Mouse (Mus musculus): ENCODE data around the gene Hnrnpf.
"Not testable (repeated sequence)": the region's sequence is repeated elsewhere in the genome, so short reads cannot be mapped to it uniquely, and the experiment has no call there.

Hnrnpf gene

DNA sequence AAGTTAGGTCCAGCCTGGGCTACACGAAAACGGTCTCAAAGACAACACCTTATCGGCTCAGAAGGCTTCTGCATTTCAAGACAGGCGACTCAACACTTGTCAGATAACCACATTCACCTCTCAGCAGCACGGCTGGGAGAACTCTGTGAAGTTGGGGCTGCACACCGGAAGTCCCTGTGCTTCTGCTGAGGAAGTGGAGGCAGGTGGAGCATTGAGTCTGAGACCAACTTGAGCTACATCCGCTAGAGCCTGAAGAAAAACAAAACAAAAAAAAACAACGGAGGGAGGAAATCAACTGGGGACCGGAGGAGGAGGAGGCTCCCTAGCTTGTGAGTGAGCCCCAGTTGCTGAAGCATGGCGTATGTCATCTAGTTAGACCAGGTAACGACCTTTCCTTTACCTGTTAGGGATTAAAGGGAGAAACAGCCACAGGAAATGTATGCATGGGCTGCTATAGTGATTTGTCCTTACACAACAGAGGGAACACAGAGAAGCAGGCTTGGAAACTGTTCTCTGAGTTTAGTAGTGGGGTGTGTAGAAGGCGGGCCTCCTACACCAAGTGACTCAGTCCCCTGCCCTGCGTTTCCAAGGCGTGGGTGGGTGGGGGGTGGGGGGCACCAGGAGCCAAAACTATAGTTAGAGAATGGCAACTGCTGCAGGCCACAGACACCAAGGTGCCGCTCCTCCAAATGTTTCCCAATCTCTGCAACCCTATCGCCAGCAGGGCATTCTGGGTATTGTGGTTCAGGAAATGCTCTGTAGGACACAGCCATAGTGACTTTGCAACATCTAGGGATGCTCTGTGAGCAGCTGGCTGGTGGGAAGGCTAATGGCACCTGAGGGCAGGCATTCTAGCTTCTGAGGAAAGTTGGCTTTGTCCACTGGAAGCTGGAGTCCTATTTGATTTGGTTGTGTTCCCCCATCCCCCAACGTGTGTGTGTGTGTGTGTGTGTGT is at the start of gene Hnrnpf:
Gene Hnrnpf, plus strand, starts transcription at position 199 of the 955 bp plus-strand sequence.
- DNase-seq (ENCODE audit: low spot score in 2 of 2): peak in 1 of 2 experiments; percentile 70

DNA sequence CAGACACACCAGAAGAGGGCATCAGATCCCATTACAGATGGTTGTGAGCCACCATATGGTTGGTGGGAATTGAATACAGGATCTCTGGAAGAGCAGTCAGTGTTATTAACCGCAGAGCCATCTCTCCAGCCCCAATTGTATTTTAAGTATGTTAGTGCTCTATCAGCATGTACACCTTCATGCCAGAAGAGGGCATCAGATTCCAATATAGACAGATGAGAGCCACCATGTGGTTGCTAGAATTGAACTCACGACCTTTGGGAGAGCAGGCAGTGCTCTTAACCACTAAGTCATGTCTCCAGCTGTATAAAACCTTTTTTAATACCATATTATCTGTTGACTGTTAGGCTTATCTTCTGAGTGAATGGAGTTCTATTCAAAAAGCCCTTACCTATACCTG is 48.4 kb upstream of the Hnrnpf start:
- DNase-seq (ENCODE audit: low spot score in 2 of 2): no peak

DNA sequence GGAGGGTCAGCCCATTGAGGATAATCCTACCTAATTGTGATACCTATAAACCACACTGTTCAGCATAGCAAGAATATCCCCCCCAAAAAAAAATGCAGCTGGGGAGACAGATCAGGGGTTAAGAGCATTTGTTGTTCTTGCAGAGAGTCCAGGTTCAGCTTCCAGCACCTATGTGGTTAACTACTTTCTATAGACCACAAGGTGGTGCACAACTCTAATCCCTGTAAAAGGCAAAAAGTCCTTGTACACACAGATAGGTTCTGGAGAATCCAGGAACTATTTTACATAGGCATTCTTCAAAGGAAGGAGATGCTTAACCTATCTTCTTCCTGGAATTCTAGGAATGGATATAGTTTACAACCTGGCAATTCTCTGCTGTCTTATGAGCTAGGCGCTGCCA is 42.1 kb upstream of the Hnrnpf start:
- DNase-seq (ENCODE audit: low spot score in 2 of 2): no peak

DNA sequence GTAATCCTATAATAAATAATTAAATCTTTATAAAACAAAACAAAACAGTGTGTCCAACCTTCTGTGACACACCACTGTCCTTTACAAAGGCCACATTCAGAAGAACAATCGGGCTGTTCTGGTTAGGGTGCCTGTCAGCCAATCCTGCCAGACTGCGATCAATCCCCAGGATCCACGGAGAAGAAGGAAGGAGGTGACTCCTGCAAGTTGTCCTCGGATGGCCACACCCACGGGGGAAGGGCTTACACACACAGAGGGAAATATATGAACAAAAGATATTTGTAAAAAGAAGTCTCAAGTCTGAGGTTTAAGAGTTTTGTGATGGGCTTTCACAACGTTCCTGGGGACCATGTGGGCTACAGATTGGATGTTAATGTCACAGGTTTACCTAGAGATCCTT is 38.3 kb upstream of the Hnrnpf start, which contains the start of gene Zfp239:
Gene Zfp239, plus strand, starts transcription at position 253 of the 400 bp plus-strand sequence.
- DNase-seq (ENCODE audit: low spot score in 2 of 2): peak in 1 of 2 experiments; percentile 16

DNA sequence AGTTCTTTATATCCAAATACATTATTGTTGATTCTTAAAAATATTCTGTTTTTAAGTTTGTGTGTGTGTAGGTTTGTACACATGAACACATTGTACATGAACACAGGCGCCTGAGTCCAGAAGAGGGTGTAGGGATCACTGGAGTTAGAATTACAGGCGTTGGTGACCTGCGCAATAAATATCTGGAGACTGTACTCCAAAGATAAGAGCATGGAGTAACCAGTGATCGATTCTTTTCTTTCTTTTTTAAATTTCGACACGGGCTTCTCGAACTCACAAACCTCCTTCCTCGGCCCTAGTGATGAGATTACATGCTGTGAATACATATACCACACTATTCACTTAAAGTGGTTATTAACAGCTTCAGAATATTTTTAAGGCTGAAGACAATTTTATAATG is 37.7 kb upstream of the Hnrnpf start:
- no peak for DNase-seq (ENCODE audit: low spot score in 2 of 2)

DNA sequence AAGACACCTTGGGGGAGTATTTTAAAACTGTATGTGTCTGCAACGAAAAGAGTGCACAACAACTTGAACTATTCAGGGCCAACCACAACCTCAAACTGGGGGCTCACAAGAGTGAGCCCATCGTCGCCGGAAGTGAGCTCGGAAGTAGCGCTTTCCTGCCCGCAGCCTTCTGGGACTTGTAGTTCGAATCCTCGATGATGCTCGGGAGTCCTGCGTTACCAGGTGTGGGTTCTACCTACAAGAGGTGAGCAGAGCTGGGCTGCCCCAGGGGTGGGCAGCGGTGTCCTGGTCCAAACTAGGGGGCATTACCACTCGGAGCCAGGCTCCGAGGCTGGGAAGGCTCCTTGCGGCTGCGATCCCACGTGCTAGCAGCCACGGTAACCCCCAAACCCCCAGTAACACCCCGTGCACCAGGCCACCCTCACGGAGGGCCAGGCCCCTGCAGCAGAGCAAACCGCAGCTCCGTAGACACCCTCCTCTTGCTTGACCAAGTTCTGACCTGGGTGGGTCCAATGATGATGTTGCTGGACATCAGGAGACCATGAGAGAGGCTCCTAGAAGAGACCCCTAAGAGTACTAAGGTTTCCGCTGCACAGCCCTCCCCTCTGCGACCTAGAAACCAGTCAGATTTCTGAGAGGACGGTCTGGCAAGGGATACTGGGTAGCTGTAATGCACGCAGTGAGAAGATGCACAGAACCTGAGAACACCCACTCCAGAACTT is 37.1 kb upstream of the Hnrnpf start:
- peak; percentile 34 to 80 for DNase-seq (ENCODE audit: low spot score in 2 of 2)

DNA sequence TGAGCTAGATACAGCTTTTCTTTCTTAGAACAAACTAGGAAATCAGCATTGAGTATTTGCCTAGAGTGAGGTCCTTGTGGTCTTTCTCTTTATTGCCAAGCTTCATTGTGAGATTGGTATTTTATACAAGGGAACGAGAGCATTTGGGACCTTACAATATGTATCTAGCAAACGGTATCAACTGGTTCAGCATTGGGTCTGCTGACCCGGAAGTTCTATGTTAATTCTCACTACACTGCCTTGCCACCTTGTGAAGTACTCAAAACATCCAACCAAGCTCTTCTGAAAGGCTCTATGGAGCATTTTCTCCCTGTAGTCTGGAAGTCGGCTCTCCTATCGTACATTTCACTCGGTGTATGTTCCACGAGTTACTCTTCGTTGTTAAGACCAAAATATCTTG is 36.4 kb upstream of the Hnrnpf start:
- no peak for DNase-seq (ENCODE audit: low spot score in 2 of 2)

DNA sequence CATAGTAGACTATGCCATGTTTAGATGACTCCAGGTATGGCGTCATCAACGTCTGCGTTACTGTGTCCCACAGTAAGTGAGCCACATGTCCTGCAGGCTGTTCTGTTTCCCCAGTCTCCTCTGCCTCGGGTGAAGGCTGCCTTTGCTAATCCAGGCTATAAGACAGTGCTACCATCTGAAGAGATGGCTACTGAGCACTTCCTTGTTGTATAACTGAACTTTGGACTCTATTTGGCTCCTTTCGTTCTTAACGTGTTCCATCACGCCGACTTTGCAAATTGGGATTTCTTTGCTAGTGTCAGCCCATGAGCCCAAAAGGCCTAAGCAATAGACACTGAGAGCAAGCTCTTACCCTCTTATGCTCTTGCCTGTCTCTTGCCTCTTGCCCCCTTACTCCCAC is 31.9 kb upstream of the Hnrnpf start:
- DNase-seq (ENCODE audit: low spot score in 2 of 2): no peak

DNA sequence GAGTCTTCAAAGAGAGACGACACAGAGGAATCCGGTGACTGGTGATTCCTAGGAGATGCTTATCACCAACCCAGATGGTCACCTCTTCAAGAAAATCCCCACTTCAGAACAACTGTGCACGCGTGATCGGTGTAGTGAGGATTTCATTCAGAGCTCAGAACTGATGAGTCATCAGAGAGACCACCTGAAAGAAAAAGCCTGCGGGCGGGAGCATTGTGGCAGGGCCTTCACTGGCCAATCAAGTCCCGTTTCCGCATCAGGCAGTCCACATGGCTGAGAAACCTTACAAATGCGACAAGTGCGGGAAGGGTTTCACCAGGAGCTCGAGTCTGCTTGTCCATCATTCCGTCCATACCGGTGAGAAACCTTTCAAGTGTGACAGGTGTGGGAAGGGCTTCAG is 29.1 kb upstream of the Hnrnpf start:
- no peak for DNase-seq (ENCODE audit: low spot score in 2 of 2)

DNA sequence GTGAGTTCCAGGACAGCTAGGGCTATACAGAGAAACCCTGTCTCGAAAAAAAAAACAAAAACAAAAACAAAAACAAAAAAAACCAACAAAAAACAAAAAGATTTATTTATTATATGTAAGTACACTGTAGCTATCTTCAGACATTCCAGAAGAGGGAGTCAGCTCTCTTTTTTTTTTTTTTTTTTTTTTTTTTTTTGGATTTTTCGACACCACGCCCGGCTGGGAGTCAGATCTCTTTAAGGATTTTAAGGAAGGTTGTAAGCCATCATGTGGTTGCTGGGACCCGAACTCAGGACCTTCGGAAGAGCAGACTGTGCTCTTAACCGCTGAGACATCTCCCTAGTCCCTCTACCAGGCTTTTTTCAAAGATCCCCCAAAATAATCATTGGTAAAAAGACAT is 26.7 kb upstream of the Hnrnpf start:
- not testable (repeated sequence) for DNase-seq (ENCODE audit: low spot score in 2 of 2)

DNA sequence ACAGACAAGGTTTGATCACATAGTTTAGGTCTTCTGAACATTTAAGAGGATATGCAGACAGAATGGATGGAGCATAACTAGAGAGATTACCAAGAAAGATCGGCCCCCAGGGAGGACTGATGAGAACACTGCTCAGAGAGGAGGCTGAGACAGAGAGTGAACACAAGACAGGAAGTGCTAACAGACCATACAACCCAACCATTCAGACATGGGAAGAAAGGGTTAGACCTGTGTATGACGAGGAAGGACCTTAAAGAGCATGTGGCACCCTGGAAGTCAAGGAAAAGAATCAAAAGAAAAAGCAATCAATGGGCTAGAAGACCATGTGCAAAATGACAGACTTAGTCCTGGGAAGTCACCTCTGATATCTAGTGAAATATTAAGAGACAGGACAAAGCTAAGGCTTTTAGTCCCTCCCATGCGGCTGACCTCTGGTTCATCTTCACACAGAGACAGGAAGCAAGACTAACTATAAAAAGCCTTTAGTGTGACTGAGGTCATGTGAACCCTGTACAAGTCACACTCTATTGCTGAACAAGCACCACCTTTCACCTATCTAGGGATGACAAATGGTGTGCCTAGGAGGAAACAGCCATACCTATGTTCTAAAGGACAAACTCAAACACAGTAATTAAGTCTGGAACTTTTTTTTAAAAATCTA is 25.4 kb upstream of the Hnrnpf start:
- DNase-seq (ENCODE audit: low spot score in 2 of 2): no peak

DNA sequence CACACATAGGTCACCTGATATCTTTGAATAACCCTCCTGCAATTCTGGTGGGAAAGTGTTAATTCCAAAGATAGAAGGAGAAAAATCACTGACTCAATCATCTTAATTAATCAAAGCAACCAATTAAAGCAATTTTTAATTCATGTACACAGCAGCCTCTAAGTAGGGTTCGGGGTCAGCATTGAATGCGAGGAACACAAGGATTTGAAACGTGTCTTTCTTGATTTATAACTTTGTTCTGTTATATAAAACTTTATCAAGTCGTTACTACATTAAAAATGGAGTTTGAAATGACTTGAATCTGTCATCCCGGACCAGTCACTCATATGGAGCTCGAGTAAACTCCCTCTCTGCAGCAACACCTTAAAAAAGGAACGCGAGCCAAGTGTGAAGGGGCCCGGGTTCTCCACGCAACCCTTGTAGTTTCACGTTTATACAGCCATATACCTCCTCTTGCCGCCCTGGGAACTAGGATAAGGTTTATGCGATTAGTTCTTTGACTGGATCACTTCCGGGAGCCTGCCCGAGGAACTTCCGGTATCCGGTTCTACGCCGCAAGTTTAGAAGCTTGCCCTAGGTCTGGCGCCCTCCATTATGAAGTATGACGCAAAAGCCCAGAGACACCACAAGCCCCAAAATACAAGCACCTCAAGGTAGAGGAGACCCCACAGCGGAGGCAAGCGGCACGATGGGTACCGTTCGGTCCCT is 21.3 kb upstream of the Hnrnpf start:
- peak in 1 of 2 experiments; percentile 86 for DNase-seq (ENCODE audit: low spot score in 2 of 2)

DNA sequence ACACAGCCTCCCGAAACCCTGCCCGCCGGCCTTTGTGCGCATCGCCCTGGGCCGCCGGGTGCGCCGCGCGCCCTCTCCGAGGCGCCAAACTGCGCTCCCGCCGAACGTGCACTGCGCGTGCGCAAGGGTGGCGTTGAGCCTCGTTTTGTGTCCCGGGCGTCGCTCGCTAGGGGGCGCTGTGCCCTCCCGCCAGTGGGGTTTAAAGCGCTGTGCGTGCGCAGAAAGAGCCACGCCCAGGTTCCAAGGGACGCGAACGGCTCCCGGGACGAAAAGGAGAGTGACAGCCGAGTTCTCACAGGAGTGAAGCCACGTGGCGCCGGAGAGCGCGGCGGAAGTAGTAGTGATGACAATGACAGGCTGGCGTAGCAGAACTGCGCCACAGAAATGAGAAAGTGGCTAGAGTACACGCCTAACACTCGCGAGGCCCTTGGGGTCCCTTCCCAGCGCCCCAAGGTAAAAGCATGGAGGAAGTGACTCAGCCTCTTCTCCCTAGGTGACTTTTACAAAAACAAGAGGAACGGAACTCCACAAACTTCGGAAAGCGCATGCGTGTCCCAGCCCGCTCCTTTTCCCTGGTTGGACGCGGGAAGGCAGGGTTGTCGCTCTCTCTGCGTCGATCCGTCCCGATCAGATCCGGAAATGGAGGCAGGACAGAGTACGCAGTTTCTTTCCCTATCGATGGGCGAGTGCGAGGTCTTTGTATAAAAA is 20.6 kb upstream of the Hnrnpf start:
- DNase-seq (ENCODE audit: low spot score in 2 of 2): peak; percentile 100

DNA sequence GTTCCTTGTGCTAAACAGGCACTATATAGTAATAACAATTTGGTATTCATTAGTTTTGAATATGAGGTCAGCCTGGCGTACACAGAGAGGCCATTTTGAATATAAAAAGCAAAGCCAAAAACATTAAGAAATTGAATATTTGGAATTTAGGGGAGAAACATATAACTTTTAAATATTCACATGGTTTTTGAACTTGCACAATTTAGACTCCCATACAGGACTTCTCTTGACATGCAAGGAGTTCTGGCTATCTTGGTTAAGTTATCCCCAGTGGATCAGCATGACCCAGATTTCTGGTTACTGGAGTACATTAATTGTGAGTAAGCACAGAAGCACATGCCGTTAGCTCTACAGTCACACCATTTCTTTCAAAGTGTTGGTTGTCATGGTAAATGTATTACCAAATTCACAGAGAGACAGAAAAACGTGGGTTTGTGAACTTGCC is 19.7 kb upstream of the Hnrnpf start:
- no peak for DNase-seq (ENCODE audit: low spot score in 2 of 2)

DNA sequence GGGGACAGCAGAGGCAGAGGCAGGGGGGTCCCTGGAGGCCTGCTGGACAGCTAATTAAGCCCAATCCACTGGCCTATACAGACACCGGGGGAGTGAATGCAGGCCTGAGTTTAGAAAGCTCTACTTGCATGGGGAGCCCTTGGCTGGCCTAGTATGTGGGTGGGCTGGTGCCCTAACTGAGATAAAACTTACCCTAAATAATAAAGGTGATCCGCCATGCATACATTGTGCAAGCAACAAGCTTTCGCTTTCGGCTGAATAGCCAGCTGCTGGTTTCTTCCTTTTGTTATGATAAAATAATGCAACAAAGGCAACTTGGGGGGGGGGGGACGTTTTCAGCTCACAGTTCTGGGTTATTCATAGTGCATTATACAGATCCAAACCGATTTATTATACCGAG is 18.9 kb upstream of the Hnrnpf start:
- DNase-seq (ENCODE audit: low spot score in 2 of 2): no peak

DNA sequence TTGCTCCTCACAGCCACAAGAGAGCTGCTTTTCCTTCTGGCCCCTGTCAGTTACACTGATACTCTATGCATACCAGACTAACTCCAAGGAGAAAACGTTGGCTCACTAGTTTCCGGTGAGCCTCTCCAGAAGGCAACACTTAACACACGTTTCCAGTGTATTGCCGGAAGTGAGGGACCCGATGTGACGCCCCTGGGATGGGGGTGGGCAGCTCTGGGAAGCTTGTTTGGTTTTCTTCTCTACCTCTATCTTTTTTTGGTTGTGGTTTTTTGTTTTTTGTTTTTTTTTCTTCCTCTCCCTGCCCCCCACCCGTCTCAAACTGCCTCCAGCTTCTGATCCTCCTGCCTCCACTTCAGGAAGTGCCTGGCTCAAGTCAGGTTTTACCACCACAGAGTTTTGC is 18.1 kb upstream of the Hnrnpf start:
- no peak for DNase-seq (ENCODE audit: low spot score in 2 of 2)

DNA sequence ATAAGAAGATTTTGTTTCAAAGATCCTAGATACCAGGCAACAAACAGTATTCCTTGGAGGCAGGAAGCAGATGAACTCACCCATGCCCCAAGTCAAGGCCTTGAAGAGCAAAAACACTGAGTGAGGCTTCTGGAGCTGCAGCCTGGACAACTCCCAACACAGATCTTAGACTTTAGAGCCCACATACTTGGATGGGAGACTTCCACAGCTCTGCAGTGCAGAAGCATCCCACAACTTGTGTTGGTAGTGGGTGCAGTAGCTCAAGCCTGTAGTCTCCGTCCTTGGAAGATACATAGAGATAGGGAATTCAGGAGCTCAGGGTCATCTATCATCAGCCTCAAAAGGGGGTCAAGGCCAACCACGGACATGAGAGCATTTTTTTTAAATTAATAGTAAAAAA is 14.2 kb upstream of the Hnrnpf start:
- DNase-seq (ENCODE audit: low spot score in 2 of 2): no peak

DNA sequence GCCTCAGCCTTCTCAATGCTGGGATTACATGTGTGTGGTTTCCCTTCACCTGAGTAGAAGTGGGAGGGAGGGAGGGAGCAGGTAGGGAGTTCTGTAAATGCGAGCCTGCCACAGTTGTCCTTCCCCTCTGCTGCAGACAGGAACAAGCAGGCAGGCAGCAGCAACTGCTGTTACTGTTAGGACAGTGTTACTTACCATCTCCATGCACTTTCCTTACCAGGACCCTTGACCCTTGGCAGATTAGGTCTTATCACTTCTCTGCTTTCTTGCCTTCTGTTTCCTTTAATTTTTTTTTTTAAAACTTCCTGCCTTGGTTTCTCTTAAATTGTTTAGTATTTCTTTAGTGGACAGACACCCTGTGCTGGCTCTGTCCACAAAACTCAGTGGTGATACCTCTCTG is 12.1 kb upstream of the Hnrnpf start:
- no peak for DNase-seq (ENCODE audit: low spot score in 2 of 2)

DNA sequence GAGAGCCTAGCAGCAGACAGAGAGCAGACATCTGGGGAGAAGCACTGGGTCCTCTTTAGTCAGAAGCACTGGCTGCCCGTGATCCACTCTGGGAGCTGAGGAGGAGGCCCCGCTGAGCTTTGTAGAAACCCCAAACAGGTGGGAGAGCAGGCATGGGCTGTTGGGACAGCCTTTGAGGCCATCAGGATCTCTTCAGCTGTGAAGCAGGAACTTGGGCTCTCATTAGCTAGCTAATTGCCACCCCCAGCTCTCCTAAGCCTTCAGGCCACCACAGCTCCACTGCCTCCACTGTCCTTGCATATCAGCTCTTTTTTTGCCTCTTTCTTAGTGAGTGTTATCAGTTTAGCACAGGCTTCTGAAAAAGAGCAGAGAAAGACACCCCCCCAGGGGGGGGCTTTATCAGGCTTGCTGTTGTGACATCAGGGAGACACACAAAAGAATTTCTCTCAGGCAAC is 11.5 kb upstream of the Hnrnpf start:
- peak in 1 of 2 experiments; percentile 43 for DNase-seq (ENCODE audit: low spot score in 2 of 2)

DNA sequence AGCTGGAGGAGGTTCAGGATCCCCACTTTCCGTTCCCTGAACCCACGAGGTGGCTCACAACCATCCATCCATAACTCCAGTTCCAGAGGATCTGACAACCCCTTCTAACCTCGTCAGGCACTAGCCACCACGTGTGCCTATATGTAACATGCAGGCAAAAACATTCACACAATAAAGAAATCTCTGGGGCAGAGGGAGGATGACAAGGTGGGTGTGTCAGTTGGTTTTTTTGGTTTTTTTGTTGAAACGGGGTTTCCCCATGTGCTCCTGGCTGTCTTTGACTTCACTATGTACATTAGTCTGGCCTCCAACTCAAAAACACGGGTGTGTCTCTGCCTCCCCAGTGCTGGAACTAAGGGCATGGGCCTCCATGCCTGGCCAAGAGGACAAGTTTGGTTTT is 9.9 kb upstream of the Hnrnpf start:
- DNase-seq (ENCODE audit: low spot score in 2 of 2): no peak
